Mouse (Mus musculus): ENCODE results near the gene Blzf1. TPM values are rescaled to one million over a fixed set of nuclear protein-coding genes. Genes with fewer than 3 reads are reported as not detected.

The Blzf1 gene
- total RNA-seq (2021): 10 to 100 TPM; 30.7 to 30.9 TPM
- long read RNA-seq, experiment 1, transcript Blzf1-203 (7 exons, 2,430 nt): major isoform, 9 of 11 reads
- long read RNA-seq, experiment 1, partial matches to known transcripts: 0 of 11 reads
- long read RNA-seq, experiment 1, other reads (novel, unspliced or antisense): 0 of 11 reads
- long read RNA-seq, experiment 2, partial matches to known transcripts: 0 of 2 reads
- long read RNA-seq, experiment 2, other reads (novel, unspliced or antisense): 0 of 2 reads

DNA sequence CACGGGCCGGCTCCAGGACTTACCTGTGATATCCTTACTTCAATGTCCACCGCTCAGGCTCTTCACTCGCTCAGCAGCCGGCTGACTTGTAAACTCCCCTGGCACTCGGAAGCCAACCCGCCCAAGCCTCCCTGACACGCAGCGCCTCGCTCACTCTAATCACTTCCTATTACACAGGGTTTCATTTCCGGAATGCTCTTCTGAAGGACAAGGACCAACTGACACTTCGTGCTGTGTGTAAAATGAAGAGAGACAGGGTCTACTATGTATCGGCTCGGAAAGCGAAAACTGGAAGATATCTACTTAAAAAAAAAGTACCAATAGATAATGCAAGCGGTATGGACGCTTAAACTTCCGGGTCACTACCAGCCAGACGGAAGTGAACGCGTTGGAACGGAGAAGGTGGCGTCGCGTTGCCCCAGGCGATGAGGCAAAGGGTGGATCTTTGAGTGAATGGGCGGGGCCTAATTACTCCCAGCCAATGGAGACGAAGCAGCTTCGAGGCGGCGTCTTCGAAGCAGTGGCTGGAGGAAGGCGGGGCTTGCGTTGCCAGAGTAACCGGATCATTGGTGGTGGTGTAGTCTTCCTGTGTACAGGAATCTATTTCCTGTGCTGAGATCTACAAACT lies at the start of gene Blzf1:
Gene Blzf1, minus strand, starts transcription at position 366 of the 628 bp plus-strand sequence.
- peak; percentile 98 for DNase-seq

DNA sequence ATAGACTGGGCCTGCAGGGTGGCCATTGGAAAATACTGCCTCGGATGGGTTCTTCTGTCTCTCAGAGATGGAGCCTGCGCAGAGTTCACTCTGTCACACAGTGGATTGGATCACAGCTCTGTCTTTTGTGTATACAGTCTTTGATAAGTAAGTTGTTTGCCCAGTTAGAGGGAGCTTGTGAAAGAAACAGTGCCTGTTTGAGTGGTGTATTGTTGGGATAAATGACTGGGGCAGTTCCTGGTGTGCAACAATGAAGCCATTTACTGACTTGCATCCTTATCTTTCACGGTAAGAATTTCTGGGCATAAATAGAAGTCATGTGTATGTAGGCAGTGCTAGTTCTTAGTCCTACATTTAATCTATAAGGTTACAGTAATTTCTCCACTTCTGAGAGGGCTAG lies 46.2 kb upstream of the Blzf1 start:
- no peak for DNase-seq

DNA sequence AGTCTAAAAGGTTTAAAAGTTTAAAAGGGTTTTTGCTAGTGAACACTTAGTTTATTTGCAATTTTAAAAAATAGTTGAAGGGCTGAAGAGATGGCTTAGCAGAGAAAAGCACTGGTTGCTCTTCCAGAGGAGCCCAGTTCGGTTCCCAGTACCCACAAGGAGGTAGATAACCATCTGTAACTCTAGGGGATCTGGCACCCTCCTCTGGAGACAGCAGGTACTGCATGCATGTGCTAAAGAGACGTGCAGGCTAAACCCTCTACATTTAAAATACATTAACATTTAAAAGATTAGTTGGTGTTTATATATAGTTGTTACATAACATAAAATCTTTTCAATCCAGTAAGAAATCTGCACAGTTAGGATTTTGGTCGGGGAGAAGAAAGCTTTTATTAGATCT lies 34.9 kb upstream of the Blzf1 start:
- peak; percentile 31 to 43 for DNase-seq

DNA sequence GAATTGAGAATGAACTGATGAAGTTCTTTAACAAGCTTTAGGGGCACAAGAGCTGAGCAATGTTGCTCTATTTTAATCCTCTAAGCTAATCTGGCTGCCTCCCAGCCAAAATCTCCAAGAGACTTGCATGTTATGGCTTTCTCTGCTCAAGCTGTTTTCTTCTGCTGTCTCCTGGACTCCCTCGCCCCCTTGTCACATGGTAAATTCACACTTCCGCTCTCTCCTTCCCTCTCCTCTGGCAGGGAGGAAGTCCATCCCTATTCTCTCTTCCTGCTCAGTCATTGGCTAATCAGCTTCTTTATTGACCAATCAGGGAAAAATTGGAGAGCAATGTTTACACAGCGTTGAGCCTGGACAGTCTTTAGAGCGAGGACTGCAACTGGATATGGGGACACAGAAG lies 28.6 kb upstream of the Blzf1 start:
- DNase-seq: no peak

DNA sequence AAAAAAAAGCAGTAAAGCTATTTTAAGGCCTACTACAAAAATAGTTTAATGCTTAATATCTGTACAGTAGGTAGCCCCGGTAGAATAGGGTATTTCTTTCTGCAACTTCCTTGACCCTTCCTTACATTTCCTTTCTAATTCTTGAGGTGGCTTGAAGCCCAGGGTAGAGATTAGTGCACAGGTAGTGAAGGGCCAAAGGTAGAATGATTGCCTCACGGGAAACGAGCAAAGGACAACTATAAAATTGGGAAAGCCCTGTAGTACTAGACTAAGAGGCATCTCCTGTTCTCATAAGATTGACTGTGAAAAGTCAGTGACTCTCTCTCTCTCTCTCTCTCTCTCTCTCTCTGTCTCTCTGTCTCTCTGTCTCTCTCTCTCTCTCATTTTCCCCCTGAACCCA lies 28.1 kb upstream of the Blzf1 start:
- DNase-seq: no peak

DNA sequence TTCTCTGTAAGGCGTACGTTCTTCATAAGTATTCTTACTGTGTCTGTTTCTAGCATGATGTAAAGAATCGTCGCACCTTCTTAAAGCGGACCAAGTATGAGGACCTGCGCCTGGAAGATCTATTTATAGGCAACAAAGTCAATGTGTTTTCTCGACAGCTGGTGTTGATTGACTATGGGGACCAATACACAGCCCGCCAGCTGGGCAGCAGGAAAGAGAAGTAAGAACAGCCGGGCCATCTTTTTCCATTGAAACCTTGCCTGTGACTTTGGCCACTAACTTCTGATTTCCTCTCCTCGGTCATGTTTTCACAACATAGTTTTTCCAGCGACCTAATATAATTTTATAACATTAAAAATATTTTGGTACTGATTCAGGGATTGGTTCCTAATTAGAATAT lies 25.3 kb upstream of the Blzf1 start:
- no peak for DNase-seq

DNA sequence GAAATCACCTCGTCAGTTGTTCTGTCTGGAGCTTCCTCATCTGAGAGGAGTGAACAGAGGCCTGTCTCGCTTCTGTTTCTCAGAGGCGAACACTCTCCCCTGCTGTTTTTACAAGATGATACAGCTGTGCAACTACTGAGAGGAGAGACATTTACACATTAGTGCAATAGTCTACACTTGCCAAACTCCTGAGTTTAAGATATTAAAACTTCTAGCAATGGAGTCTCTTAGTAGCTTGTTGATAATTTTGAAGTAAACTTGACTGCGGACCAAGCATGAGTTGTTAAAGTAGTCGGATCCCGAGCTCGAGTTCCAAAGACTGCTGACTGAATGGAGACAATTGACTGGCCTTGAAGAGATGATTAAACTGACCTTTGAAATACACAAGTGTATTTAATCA lies 20.5 kb upstream of the Blzf1 start:
- DNase-seq: no peak

DNA sequence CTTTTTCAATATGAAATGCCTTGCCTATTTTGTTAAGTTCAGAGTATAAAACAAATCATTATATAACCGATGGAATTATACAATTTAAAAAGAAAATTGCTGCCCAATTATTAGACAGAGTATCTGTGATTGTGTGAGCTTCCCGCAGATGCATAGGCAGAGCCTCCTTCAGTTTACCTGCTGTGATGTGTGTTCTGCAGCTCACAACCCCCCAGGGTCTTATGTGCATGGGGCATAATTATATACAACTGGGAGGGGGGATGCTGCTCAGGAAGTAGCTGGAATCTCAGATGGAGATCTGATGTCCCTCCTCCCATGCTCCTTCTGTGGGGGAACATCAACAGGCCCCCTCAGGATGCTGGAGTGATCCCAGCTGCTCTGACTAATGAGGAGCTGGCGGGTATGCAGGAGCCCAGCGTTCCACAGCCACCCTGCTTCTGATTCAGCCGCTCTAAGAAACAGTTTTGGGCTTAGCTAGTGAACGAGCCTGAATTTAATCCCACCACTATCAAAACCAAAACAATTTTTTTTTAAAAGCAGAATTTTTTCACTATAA lies 19.4 kb upstream of the Blzf1 start:
- no peak for DNase-seq

DNA sequence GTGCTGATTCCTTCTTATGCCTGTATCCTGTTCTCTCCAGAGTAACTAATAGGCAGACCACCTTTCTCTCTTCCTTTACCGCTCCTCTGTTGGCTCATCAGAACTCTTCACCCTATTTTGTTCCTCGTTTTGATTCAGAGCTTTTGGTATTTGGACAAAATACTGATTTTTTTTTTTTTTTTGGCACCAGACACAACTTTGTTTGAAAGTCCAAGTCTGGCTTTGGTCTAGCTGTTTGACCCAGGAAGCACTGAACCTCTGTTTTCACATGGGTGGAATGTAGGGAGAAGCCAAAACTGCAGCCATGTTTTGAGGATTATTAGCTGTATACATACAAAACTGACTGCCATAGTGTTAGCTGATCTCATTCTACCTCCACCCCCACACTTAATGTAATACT lies 17.6 kb upstream of the Blzf1 start:
- DNase-seq: no peak

DNA sequence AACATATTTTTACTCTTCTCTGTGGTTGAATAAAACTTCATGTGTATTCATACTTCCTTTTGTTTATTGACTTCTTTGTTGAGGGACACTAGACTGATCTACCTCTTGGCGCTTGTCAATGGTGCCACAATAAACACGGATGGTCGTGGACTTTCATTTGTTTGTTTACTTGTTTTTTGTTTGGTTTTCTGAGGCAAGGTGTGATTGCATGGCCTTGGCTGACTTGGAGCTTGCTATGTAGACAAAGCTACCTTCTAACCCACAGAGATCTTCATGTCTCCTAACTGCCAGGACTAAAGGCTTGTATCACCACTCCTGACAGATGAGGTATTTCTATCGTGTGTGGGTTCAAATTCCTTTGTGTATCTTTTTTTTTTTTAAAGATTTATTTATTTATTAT lies 16.9 kb upstream of the Blzf1 start:
- DNase-seq: no peak

DNA sequence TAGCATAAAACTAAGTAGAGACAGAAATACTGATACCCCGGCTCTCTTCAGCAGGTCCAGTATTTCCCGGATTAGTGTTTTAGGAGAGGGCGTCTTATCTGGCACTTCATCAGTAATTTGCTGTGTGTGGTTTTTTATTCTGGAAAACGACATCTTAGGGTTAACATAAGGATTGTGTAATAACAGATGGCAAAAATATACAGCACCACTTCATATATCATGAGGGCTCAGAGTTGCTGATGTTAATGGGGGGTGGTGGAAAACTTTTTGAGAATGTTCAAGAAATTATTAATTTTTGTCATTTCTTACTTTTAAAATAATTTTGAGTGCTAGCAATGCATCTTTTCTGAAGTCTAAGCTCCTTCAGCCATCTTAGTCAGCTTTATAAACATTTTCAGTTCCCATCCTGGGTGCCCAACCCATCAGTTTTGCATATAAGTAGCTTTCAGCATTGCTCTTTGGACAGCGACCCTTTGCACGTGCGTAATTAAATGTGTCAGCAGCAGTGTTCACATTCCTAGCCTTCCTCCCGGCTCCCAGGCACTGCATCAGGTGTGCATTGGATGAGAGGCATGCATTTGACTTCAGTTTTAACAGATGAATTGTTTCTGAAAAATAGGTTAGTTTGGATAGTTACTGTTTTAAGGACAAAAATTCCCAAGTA lies 15.8 kb upstream of the Blzf1 start:
- DNase-seq: no peak

DNA sequence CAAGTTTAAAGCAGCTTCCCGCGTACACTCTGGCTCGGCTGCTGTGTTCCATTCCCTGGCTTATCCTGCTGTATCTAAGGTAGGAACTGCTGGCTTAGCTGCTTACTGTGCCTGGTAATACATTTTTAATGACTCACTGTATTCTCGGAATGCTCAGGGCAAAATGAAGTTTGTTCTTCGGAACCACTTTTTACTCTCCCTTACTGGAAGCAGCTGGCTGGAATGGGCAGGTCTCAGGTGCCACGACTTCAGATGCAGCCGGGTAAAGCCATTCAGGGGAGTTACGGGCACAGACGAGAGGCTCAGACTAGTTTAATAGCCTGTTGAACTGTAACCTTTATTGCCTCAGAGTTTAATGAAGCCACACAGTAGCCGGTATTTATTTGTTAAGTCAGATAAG lies 14.1 kb upstream of the Blzf1 start:
- no peak for DNase-seq

DNA sequence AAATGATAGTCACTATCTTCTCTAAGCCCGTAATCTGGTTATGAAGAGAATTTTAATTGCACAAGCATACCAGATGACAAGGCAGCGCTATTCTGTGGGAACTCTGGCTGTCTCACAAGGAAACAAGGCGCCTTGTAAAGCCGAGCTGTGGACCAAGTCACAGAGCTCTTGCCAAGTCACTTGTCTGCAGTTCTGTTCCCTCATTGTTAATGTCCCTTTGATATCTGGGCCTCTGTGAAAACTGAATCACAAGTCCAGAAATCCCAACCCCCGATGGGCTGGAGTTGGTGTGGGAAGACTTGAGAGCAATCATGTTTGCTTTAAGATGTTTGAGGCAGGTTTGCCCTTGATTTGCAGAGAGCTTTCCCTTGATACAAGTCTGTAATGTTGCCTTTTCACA lies 13.4 kb upstream of the Blzf1 start:
- no peak for DNase-seq

DNA sequence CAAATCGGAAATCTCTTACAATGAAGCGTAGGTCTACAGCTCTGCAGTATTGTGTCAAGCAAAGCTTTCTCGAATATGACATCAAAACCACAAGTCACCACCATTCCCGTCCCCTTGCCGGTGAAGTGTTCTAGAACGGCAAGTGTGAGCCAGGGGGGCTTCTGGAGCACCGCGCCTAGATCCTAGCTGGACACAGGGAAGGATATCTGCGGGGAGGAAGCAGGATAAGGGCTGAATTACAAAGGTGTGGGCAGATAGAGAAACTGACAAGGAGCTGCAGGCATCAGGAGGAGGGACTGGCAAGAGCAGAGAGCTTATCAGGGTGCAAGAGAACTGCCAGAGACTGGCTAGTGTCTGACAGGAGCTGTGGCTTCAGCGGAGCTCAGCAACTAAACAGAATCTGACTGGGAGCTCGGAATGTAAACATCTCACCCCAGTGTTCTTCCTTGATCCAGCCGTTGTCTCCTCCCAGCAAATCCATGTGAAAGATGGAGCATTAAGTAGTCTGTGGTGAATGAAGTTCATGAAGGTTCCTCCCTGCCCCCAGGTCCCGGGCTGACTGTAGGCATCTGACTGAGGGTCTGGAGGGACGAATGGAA lies 12.4 kb upstream of the Blzf1 start:
- no peak for DNase-seq

DNA sequence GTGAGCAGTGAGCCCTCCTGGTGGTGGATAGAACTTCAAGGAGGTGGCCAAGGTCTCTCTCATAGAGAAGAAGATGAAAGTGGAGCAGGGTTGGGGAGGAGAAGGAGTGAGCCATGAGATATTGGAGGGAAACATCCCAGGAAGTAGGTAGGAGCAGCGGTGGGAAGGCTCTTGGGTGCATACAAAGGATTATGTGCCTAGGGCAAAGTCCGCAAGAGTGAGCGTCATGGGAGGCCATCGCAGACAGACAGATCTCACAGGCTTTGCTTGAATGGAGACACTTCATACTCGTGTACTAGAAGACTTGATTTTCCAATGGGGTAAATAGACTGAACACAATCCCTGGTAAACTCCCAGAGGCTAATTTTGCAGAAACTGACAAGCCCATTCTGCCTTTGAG lies 11.2 kb upstream of the Blzf1 start:
- DNase-seq: no peak

DNA sequence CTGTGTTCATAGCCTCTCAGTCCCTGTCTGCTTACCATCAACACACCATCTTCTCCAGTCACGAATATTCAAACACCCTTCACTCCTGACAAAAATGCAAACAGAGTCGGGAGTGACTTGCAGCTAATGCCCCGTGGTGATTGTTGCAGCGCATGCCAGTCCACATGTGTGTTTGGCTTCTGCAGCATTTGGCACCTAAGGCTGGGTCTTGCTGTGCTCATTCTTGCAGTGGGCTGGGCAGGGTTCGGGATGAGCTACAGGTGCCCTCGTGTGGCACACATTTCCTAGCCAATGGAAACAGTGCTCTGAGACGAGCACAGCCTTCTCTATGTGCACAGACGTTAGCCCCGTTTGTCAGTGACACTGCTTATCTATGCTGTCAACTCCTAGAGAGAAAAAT lies 10.0 kb upstream of the Blzf1 start:
- DNase-seq: no peak

DNA sequence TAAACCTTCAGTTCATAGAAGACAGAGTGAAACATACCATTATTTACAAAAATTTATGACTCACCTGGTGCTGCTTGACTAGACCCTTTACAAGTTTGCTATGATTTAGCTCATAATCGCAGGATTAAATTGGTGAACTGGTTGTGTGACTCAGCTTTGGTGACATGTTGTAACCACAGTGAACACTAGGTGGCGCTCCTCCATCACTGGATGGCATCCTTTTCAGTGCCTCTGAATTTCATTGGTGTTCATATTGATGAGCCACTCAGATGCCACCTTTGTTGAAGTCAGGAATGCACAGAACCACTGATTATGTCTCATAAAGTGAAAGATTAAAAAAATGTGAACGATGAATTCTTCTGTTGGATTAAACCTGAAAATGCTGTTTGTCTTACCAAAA lies 9.4 kb upstream of the Blzf1 start:
- DNase-seq: peak; percentile 71 to 79

DNA sequence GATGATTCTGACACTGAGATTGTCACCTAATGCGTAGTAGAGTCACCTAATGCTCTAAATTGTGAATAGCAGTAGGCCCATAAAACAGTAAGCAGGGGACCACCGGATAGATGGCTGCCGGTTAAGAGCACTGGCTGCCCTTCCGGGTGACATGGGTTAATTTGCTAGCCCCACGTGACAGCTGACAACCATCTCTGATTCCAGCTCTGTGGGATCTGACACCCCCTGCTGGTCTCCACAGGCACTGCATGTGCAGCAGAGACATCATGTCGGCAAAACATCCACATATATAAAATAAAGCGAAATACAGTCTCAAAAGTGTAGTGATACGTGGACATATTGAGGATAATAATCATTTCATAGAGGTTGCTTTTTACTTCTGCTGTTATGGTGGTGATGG lies 8.0 kb upstream of the Blzf1 start:
- DNase-seq: peak; percentile 17 to 45

DNA sequence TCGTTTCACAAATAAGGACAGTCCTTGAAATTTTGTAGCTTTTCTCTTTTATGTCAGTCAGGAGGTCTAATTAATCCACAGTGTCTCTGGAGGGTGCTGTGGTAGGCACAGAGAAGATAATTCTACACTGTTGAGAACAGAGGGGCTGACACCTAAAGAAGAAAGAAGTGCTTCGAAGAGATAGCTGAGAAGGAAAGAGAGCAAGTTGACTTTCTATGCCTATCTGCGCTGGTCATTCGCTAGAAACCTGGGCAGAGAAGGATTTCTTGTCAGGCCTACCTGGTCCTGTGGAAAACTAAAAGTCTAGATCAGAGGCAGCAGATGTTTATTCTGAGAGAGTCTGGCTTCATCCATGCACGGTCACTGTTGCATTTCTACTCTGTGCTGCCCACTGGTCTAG lies 6.8 kb upstream of the Blzf1 start:
- DNase-seq: no peak

DNA sequence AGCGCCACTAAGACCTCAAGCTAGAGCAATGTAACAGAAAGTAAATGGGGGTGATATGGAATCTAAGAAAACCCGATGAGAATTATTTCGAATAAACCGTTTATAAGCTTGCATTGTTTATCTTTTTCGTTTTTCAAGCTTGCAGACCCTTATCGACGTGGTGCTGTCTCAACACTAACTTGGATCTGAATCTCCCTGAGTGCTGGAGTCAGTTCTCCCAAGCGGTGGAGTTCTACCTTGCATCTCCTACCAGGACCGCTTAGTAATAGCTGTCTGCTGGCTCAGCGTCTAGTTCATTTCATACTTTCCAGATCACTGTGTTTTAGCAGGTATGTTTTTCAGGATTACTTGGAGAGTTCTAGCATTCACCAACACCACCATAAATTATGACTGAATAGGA lies 633 bp upstream of the Blzf1 start:
- no peak for DNase-seq

DNA sequence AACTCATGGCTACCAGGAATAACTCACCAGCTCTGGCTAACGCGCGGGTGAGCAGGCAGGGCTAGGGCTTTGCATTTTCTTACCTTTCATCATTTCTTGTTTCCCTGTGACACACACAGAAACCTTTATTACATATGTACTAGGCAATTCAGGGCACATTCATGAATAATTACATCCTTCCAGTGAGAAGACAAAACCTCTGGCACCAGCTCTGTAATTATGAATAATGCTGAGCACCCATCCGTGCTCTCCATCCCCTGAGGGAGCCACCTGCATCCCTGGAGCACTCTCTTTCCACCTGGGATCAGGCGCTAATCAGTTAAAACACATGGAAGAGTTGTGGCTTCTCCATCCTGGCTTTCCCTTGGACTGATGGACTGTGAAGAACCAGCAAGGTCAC lies 3.5 kb downstream of the Blzf1 start, which contains the start of gene Nme7:
Gene Nme7, plus strand, starts transcription at position 301 of the 400 bp plus-strand sequence.
- no peak for DNase-seq

DNA sequence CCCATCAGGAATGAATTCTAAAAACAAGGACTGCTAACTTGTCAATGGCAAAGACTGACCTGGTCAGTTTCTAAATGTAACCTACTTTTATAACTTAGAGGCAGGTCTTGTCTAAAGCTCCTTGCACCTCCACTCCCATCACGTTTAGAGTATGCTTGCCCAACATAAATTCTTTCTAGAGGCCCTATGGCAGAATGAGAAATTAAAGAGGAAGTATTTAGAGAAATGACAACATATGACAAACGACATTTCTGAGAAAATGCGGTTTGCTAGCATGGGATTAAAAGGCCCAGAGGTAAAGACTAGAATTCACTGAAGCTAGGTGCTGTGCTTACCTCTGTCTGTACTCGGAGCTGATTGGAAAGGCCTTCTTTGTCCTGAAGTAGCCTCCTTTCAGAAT lies 5.3 kb downstream of the Blzf1 start:
- no peak for DNase-seq

DNA sequence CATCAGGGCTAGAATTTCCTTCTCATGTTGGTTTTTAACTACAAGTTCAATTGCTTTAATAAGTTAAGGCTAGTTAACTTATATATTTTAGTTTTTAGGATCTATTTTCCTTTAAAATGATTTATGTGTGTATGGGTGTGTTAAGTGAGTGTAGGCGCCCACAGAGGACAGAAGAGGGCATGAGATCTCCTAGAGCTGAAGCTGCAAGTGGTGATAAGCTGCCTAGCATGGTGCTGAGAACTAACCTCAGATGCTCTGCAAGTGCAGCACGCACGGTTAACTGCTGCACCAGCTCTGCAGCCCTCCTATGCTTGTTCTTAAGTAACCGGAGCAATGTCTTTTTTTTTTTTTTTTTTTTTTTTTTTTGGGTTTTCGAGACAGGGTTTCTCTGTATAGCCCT lies 10.8 kb downstream of the Blzf1 start:
- DNase-seq: no peak

All from adrenal gland, postnatal 36 days (tissue).